Mouse (Mus musculus) urinary bladder, postnatal 4 days (tissue): ENCODE results near the gene Aldh1a3.

Source experiments
- DNase-seq, 2 experiments: peaks; one replicate each; pipeline ENCODE4 v3.0.0; 2021 to 2022; ENCODE audit warnings: low spot score in 2 of 2

Aldh1a3 gene

GRCm38 (mm10) chr7:66427437-66428161 lies at the start of gene Aldh1a3:
Gene Aldh1a3 (minus strand): TSS chr7:66427517.
- DNase-seq = peak in 1 of 2 experiments; percentile 48

- DNase-seq = peak in 1 of 2 experiments; percentile 36
Measured at GRCm38 (mm10) chr7:66476289-66476688, 49.0 kb upstream of the Aldh1a3 start.

GRCm38 (mm10) chr7:66471641-66472216 lies 44.4 kb upstream of the Aldh1a3 start:
- peak in 1 of 2 experiments; percentile 49 for DNase-seq

GRCm38 (mm10) chr7:66466641-66467040 lies 39.3 kb upstream of the Aldh1a3 start:
- peak in 1 of 2 experiments; percentile 56 for DNase-seq

GRCm38 (mm10) chr7:66465241-66465640 lies 37.9 kb upstream of the Aldh1a3 start:
- peak in 1 of 2 experiments; percentile 38 for DNase-seq

- no peak for DNase-seq
Measured at GRCm38 (mm10) chr7:66463081-66463480, 35.8 kb upstream of the Aldh1a3 start.

- no peak for DNase-seq
Measured at GRCm38 (mm10) chr7:66451622-66452295, 24.4 kb upstream of the Aldh1a3 start.

GRCm38 (mm10) chr7:66449971-66450752 lies 22.8 kb upstream of the Aldh1a3 start:
- DNase-seq = no peak

- DNase-seq = no peak
Measured at GRCm38 (mm10) chr7:66448786-66449540, 21.6 kb upstream of the Aldh1a3 start.

GRCm38 (mm10) chr7:66448304-66448703 lies 21.0 kb upstream of the Aldh1a3 start:
- no peak for DNase-seq

GRCm38 (mm10) chr7:66446860-66447259 lies 19.5 kb upstream of the Aldh1a3 start:
- DNase-seq = no peak

- DNase-seq = no peak
Measured at GRCm38 (mm10) chr7:66445117-66445905, 18.0 kb upstream of the Aldh1a3 start.

- no peak for DNase-seq
Measured at GRCm38 (mm10) chr7:66444706-66445105, 17.4 kb upstream of the Aldh1a3 start.

GRCm38 (mm10) chr7:66442501-66443369 lies 15.4 kb upstream of the Aldh1a3 start:
- DNase-seq = peak in 1 of 2 experiments; percentile 45

GRCm38 (mm10) chr7:66438787-66439669 lies 11.7 kb upstream of the Aldh1a3 start:
- no peak for DNase-seq

- DNase-seq = peak; percentile 36 to 74
Measured at GRCm38 (mm10) chr7:66434453-66434935, 7.2 kb upstream of the Aldh1a3 start.

GRCm38 (mm10) chr7:66427053-66427436 lies 272 bp downstream of the Aldh1a3 start:
- no peak for DNase-seq

- DNase-seq = no peak
Measured at GRCm38 (mm10) chr7:66421903-66422302, 5.4 kb downstream of the Aldh1a3 start.
